Mouse (Mus musculus): ENCODE results near the gene Mrpl36.
A peak's percentile ranks its signal among the peaks of the same experiment; 100 is the strongest.

Mrpl36 gene

DNA sequence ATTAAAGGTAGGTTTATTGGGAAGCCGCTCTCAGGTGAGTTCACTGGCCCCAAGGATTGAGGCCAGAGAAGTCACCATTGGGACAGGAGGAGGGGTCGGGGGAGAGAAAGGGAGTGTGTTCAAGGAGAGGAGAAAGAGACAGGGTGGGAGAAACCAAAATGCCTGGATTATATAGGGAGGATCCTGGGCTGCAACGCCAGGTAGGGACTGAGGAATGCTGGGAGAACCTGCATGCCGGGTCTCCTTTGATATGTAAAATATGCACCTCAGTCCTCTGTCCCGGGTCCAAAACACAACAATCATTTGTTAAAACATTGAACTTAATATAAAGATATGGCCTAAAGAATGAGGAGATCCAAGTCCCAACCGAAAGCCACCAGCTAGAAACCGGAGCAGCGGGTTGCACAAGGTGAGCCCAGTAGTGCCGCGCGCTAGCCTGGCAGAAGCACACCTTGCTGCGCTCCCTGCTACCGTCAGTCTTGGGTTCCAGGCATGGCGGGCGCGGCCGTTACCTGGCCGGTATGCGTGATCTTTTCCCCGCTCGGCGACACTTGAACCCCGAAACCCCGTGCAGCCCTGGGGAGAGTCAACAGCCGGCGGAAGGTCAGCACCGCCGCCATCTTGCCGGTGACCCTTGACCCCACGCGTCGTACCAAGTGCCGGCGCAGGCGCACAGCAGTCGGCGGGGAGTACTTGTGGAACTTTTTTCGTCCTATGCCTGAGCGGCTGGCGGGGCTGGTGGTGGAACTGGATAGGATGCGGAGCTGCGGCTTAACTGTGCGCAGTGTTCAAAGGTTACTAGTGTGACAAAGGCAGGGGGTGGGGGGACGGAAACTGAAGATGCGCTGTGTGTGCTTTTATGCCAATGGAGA lies at the start of gene Mrpl36, which contains the start of gene Ndufs6:
TSS of gene Mrpl36 (plus strand) at position 687 of the 872 bp plus-strand sequence.
TSS of gene Ndufs6 (minus strand) at position 716 of the 872 bp plus-strand sequence.
- DNase-seq (ENCODE audit: extremely low spot score, low read depth, low spot score): no peak

DNA sequence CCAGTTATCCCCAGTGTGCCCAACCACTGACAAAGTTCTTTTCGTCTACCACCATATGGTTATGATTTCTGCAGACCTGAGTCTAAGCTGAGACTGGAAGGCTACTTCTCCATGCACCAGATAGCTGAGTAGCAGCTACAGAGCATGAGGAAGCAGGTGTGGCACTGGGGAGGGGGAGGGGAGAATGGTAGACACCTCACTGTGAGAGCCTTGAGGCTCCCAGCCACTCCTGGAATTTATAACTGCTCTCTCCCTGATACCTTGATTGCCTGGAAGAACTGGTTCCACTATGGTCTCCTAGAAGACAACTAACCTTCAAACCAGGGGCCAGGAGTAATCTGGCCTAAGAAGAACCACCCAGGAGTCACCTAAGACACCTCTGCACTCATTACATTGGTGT lies 49.1 kb upstream of the Mrpl36 start:
- no peak for DNase-seq (ENCODE audit: extremely low spot score, low read depth, low spot score)

DNA sequence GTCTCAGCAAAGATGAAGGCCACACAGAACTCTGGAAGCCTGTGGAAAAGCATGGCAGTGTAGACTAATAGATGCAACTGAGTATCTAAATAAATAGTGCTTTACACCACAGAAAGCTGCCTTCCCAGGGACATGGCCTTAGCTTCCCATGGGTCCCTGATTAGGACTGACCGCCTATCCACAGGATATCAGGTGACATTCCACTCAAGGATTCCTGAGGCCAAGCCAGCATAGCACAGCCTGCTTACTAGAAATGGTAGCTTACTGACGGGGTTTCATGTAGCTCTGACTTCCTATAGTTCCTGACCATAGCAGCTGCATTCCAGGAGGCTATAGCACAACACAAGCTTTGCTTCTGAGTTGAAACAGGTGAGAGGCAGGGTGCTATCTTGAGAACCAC lies 45.9 kb upstream of the Mrpl36 start:
- no peak for DNase-seq (ENCODE audit: extremely low spot score, low read depth, low spot score)

DNA sequence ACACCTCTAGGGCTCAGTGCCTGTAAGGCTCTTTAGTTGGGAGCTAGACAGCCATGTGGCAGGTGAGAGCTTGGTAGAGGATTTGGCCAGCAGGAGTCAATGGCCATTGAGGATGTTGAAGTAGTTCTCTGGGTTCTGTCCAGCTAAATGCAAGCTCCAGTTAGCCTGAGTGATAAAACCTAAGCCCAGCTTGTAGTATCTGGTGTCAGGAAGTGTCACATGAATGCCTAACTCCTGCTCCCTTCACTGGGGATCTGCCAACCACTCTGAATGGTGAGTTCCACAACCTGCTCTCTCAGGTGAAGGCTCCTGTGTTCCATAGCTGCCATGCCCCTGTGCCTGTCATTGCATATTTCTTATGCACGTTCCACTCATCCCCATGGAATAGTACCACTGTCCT lies 44.8 kb upstream of the Mrpl36 start:
- no peak for DNase-seq (ENCODE audit: extremely low spot score, low read depth, low spot score)

DNA sequence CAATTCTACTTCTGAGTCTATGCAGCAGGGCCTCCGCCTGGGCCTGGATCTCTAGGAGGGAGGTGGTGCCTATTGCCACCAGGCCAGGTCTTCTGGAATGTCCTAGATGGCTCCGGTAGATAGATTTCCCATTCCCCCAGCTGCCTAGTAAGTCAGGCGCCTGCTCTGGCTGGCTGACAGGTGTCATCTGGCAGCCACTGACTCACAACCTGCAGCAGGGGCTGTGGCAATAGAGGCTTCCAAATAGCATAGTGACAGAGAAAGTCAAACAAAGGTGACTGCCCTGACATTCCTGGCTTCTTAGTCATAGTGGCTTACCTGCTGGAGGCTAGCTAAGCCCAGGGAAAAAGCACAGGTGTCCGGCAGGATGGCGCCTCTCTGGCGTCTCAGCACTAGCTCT lies 38.1 kb upstream of the Mrpl36 start:
- no peak for DNase-seq (ENCODE audit: extremely low spot score, low read depth, low spot score)

DNA sequence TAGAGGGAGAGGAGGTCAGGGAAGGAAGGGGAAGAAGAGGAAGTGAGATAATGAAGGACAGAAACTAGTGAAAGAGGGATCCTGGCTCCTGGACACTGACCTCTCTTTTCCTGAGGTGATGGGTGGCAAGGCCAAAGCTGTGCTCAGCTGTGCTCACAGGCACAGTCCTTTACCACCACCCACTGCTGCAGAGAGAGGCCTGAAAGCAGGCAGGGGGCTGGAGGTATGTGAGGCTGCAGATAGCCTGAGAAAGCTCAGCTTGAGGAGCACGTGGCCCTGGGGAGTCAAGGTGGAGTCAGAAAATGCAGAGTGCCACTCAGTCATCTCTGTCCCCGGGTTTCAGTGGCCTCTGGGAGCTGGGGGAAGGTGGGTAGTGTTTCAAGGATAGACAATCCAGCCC lies 37.2 kb upstream of the Mrpl36 start:
- no peak for DNase-seq (ENCODE audit: extremely low spot score, low read depth, low spot score)

DNA sequence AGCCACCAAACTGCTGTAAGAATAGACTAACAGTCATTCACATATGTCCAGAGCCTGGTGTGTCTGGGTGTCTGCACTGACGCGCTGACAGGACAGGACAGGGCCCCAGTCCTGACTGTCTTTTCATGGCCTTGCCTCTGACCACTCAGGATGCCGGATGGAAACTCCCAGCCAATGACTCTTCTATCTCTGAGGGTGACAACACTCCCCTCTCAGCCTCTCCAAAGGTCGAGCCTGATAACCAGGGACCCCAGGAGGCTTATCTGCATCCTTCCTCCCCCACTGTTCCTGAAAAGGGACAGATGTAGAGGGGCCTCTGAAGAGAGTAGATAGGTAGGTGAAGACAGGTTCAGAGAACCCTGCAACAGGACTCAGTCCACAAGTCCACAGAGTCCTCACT lies 29.6 kb upstream of the Mrpl36 start:
- no peak for DNase-seq (ENCODE audit: extremely low spot score, low read depth, low spot score)

DNA sequence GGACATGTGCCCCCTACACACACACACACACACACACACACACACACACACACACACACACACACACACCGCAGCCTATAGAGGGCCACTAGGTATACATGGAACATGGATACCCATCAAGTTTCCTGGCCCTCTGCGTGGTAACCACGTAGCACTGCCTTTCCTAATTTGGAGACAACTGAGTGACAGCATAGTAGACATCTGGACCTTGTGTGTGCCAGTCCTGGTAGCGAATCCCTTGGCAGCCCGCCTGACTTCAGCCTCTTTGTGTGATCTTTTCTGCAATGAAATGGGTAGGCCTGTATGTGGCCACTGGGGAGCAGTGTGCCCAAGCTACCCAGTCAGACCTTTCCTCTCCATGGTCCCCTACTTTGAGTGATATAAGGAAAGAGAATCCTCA lies 29.0 kb upstream of the Mrpl36 start:
- DNase-seq (ENCODE audit: extremely low spot score, low read depth, low spot score): no peak

DNA sequence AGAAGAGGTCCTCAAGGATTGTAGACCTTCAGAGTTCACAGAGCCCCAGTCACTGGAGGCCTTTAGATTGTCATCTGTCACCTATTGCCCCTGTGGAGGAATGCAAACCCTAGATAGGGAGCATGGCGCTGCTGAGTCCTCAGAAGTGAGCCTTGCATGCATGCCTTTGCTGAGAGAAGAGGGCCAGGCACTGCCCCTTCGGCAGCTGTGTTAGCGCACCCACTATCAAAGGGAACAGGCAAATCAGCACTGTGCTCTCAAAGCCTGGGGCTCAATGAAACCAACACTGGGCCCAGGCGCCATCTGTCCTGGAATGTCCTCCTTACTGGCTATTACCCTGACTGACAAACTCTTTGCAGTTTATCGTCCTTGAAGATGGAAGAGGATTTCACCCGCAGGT lies 23.6 kb upstream of the Mrpl36 start:
- DNase-seq (ENCODE audit: extremely low spot score, low read depth, low spot score): no peak

DNA sequence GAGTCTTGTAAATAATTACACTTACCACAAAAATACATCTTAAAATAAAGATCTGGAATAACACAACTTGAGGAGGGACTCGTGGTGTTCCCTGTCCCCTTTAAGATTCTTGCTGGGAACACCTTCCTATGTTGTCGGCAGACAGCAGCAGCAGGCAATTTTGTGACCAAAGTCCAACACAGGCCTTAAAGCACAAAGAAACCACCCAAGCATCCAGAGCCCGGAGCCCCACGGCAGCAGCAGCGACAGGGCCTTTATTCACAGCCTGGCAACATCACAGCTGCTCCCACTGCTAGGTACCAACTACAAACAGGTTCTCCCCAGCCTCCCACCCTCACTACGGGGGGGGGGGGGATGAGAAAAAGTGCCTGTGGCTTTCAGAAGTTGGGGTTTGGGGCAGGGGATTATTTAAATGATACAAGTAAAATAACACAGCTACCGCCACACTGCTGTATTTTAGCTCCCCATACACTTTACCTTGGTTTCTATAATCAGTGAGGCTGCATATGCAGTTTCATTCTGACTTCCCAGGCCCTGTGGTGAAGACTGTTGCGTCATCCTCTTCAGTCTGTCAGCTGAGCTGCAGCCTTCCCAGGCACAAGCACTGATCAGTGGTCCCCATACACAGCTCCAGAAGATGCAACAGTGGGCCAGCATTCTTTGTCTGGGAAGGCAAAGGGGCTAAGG lies 22.8 kb upstream of the Mrpl36 start:
- DNase-seq (ENCODE audit: extremely low spot score, low read depth, low spot score): no peak

DNA sequence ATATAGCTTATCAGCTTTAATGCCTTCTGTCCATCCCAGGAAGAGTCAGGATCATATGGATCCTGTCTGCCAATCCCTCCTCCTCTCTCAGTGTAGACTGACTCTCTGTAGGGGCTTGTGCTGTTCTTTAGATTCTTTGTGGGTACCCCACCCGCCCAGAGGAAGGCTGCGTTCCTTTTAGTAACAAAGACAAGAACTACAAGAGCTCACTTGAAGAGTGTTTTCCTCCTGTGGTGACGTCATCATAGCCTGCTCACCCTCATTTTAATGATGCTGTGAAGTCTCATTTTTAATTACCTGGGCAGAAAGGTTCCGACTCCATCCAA lies 22.3 kb upstream of the Mrpl36 start:
- DNase-seq (ENCODE audit: extremely low spot score, low read depth, low spot score): no peak

DNA sequence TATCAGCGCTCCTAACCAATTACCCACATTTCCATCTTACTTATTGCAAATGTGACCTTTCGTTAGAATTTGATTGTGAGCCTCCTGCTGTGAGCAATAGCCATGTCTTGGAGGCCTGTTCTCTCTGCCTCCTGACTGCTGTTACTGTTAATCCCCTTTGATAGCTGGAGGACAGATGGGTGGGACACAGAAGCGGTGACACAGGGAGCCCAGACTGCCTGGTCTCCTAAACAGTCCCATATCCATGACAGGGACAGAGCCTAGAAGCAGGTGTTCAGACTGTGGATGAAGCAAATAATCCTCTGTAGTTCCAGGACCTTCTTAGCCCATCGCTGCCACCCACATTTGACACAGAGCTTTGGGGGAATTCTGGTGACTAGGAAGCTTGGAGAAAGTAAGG lies 21.9 kb upstream of the Mrpl36 start:
- DNase-seq (ENCODE audit: extremely low spot score, low read depth, low spot score): no peak

DNA sequence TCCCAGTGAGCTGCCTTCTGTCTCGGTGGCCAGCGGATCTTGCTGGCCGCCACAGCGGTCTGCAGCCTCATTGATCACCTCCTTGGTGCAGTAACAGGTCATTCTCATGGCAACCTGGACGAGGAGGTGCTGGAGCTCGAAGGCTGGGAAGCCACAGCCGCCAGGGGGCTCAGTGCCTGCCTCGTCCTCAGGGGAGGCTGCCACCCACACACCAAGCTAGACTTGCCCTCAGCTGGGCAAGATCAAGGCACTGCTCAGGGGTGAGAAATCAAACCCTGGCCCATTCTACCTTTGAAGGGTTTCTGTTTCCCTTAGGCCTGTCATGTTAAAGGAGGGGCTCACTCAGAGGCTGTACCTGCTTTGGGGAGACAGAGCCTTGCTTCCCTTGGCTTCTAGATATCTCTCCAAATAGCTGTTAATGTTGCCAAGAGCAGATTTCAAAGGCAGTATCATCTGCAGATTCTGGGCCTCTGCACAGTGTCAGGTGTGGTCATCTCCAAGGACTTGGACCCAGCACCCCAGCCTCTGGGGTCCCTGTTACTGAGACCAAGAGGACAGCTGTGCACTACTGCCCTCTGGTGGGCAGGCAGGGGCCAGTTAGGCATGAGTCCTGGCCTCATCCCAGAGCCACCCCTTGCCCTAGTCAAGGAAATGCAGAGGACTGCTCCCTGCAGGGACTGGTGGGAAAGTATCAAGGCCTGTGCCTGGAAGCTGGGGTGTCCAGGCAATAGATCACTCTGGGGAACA lies 18.0 kb upstream of the Mrpl36 start:
- DNase-seq (ENCODE audit: extremely low spot score, low read depth, low spot score): peak; percentile 33

DNA sequence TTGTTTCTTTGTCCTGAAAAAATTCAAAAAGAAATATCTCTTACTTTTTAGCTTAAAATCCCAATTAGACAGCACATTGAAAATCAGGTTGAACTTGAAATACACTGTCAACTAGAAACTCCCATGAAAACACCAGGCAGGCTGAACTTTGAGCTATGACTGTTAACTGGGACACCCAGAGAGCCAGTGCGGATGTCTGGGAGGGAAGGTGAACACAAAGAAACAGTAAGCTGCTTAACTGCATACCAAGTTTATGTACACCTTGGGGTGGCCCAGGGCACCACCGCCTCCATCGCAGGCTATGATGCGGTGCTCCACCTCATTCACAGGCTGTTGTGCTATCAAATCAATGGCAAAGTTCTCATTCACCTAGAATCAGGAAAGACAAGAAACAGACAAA lies 8.3 kb upstream of the Mrpl36 start:
- no peak for DNase-seq (ENCODE audit: extremely low spot score, low read depth, low spot score)

DNA sequence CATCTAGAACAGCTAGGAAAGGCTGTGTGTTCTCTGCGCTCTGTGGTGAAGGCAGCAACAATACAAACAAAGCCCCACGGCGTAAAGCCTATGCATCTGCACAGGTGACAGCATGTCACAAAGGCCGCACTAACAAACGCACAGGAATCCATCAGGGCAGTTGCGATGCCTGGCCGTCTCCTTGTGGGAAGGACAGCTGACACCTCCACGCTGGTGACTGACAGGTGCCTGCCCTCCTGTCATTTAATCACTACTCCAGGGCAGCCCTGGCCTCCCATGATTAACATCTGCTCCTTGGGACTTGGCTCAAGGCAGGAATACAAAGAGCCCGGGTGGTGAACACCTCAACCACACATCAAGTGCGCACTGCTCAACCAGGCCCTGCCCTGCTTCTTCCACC lies 5.7 kb upstream of the Mrpl36 start:
- no peak for DNase-seq (ENCODE audit: extremely low spot score, low read depth, low spot score)

DNA sequence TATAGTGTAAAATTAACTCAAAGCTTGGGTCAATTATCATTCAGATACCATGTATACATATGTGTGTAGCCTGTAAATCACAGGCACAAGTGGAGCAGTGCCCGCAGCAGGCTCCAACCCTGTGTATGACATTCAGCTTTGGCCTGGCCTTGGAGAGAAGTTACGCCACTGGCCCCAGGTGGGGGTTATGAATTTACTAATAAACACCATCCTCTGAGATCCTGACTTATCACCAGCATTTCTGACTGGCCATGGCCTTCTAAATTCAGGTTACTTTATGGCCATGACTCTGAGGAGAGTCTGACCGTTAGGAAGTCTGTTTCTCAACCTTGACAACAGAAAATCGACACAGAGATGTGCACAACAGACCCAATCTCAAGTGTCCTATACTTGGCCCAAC lies 4.9 kb upstream of the Mrpl36 start:
- no peak for DNase-seq (ENCODE audit: extremely low spot score, low read depth, low spot score)

DNA sequence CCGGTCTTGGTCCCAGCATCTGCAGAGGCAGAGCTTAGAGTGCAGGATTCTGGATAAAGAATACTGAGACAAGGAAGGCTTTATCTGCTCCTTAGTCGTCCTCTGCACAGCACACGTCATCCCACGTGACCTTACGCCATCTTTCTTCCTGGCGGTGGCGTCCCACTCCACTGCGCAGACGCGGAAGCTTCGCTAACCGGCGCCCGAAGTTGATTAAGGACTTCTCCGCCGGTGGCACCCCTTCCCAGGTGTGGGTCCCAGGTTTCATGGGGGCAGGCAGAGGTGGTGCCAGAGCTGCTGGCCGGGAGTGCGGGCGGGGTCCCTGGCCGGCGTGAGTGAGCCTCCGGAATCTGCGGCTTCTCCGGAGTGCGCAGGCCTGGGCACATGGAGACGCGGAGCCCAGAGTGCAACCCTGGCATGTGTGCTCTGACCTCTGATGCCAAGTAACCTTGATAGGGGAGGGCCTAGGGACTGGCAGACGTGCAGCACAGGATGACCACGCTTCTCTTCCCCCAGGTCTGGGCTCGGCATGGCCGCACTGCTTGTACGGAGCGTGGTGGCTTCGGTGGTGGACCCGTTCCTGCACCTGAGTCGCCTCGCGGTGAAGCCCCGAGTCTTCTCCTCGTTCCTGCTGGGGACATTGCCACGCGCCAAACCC lies 2.7 kb downstream of the Mrpl36 start:
- no peak for DNase-seq (ENCODE audit: extremely low spot score, low read depth, low spot score)

DNA sequence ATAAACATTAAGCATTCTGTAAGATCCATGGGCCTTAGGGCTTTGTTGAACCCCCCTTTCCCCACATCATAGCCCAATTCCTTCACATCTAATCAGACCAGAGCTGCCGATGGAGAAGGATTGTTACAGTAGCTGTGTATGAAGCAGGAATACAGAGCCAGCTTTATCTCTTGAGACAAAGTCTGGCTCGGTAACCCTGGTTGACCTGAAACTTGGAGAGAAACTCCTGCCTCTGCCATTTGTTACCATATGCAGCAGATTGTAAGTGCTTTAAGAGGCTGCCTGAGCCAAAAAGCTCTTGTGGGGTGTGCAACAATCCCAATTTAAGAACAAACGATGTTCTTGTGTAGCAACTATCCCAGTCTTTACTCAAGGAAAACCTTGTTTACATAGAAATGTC lies 3.4 kb downstream of the Mrpl36 start:
- no peak for DNase-seq (ENCODE audit: extremely low spot score, low read depth, low spot score)

DNA sequence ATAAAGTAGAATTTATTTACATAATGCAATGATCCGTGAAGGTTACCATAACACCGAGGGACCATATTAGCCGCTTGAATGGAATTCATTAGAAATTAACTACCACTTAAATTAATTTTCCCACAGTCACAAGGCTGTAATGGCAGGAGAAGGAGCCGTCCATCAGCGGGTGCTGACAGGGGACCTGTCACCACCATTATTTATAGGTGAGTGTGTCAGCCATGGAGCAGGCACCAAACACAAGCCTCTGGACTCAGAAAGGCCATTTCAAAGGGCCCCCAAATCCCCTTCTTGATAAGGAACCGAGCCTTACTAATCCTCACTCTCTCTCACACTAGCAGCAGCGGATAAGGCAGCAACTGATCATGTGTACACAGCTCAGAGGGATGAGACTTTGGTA lies 8.4 kb downstream of the Mrpl36 start:
- no peak for DNase-seq (ENCODE audit: extremely low spot score, low read depth, low spot score)

DNA sequence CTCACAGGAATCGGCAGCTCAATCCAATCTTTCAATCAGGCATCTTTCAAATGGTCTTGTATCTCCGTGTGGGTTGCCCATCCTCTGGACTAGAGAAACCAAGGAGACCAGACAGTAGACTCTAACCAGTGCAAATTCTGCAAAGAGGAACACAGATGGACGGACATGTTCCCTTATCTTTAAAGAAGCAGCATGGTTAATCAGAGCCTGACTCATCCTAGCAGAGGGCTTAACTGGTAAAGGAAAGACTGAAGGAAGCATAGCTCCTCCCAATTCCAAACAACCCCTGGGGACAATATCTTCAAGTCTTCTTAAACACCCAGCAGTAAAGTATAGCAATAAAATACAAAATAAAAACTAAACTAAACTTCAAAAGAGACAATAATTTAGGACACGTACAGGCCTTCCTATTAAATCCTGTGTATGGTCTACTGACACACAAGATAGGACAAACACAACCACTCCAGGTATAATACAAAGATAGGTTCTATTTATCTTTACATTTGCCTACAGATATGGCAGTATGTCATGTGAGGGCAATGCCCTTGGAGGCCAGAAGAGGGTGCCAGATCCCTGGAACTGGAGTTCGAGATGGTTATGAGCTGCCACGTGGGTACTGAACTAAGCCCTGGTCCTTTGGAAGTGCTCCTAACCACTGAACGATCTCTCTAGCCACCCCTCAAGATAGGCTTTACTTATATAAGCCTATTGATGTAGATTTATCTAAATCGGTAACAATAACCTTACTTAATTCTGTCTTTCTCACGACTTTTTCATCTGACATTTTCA lies 17.0 kb downstream of the Mrpl36 start:
- no peak for DNase-seq (ENCODE audit: extremely low spot score, low read depth, low spot score)

DNA sequence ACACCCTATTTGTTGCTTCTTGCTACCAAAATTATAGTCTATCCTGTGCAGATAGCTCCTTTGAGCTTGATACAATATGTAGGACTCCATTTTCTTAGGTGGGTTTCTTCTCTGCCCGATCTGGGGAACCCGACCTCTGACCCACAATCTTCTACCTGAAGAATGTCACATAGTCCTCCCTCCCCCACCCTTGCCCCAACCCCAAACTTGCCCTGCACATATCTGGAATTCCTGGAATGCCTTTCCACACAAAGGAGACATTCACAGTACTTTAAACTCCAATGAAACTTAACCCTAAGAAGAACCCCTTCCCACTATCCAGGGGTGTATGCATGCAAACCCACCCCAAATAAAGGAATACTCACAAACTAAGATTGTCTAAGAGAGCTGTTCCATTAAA lies 17.8 kb downstream of the Mrpl36 start:
- no peak for DNase-seq (ENCODE audit: extremely low spot score, low read depth, low spot score)

Data from hindlimb bud, embryonic 11.5 days (tissue).